Mouse (Mus musculus): ENCODE results near the gene Epas1. TPM values are rescaled to one million over a fixed set of nuclear protein-coding genes. Genes with fewer than 3 reads are reported as not detected.

Epas1 gene
- total RNA-seq (2014; rRNA removed) (8.7 and 14.3 TPM in 2 replicates), polyA plus RNA-seq (2015; fragmentation: Nextera tagmentation; extraction: Ambion mirVana) (4.7 and 6.3 TPM in 2 replicates)

- H3K27ac ChIP-seq (ENCODE audit: low read depth, low read length), result 0 out of 2 replicates have a peak within 1 kb of the TSS, but pooled peaks have one; percentile 30
- no peaks in the 10 kb centered on the region for H3K36me3 ChIP-seq (ENCODE audit: insufficient read depth)
- H3K4me2 ChIP-seq (ENCODE audit: low read depth), result peak within 1 kb of the TSS; percentile 92
- peak within 1 kb of the TSS; percentile 41 for H3K9ac ChIP-seq
- peaks cover 43% of the 10 kb centered on the region for H3K27me3 ChIP-seq (ENCODE audit: insufficient read depth, low read length)
- DNase-seq (peak; percentile 59), ATAC-seq (peak; percentile 88)
- peaks cover 9% of the 10 kb centered on the region for H3K4me1 ChIP-seq (ENCODE audit: insufficient read depth)
- TF ChIP-seq CTCF (IDR thresholded peaks at IDR 0.05; ENCODE audit: low read depth), result no peak
- H3K9me3 ChIP-seq (ENCODE audit: low read length), result no peaks in the 10 kb centered on the region
- 1% methylated on average over 57 of the region's 60 CpGs for WGBS
- peak within 1 kb of the TSS; percentile 44 for H3K4me3 ChIP-seq (ENCODE audit: low read depth, low read length)
These were observed at the start of gene Epas1 for GRCm38 (mm10) chr17:86753130-86753821. Gene Epas1, plus strand, starts transcription at chr17:86753700.

- Histone ChIP-seq H3K36me3 (ENCODE audit: insufficient read depth) (no peaks in the 10 kb centered on the region), H3K4me1 (ENCODE audit: insufficient read depth) (no peaks in the 10 kb centered on the region), H3K4me3 (ENCODE audit: low read depth, low read length) (no peak overlapping the region), H3K27me3 (ENCODE audit: insufficient read depth, low read length) (no peaks in the 10 kb centered on the region), H3K9me3 (ENCODE audit: low read length) (no peaks in the 10 kb centered on the region), H3K9ac (no peak overlapping the region), H3K27ac (ENCODE audit: low read depth, low read length) (no peak overlapping the region), H3K4me2 (ENCODE audit: low read depth) (no peak overlapping the region)
- ATAC-seq, result no peak
- TF ChIP-seq CTCF (IDR thresholded peaks at IDR 0.05; ENCODE audit: low read depth), result no peak
- WGBS, result 93% methylated on average over 3 of the region's 3 CpGs
- DNase-seq, result no peak
These were observed 48.3 kb upstream of the Epas1 start for GRCm38 (mm10) chr17:86705236-86705635.

GRCm38 (mm10) chr17:86706467-86706866 is 47.0 kb upstream of the Epas1 start:
- Histone ChIP-seq H3K4me3 (ENCODE audit: low read depth, low read length) (no peak overlapping the region), H3K9ac (no peak overlapping the region), H3K4me2 (ENCODE audit: low read depth) (no peak overlapping the region), H3K36me3 (ENCODE audit: insufficient read depth) (no peaks in the 10 kb centered on the region), H3K4me1 (ENCODE audit: insufficient read depth) (no peaks in the 10 kb centered on the region), H3K27ac (ENCODE audit: low read depth, low read length) (no peak overlapping the region), H3K9me3 (ENCODE audit: low read length) (no peaks in the 10 kb centered on the region), H3K27me3 (ENCODE audit: insufficient read depth, low read length) (no peaks in the 10 kb centered on the region)
- TF ChIP-seq CTCF (IDR thresholded peaks at IDR 0.05; ENCODE audit: low read depth), result no peak
- 71% methylated on average over 1 of the region's 1 CpGs for WGBS
- DNase-seq (no peak), ATAC-seq (no peak)

GRCm38 (mm10) chr17:86709803-86710202 is 43.7 kb upstream of the Epas1 start:
- Histone ChIP-seq H3K4me3 (ENCODE audit: low read depth, low read length) (no peak overlapping the region), H3K27me3 (ENCODE audit: insufficient read depth, low read length) (no peaks in the 10 kb centered on the region), H3K4me2 (ENCODE audit: low read depth) (no peak overlapping the region), H3K9me3 (ENCODE audit: low read length) (no peaks in the 10 kb centered on the region), H3K27ac (ENCODE audit: low read depth, low read length) (no peak overlapping the region), H3K4me1 (ENCODE audit: insufficient read depth) (no peaks in the 10 kb centered on the region), H3K9ac (no peak overlapping the region), H3K36me3 (ENCODE audit: insufficient read depth) (no peaks in the 10 kb centered on the region)
- 86% methylated on average over 8 of the region's 8 CpGs for WGBS
- TF ChIP-seq CTCF (IDR thresholded peaks at IDR 0.05; ENCODE audit: low read depth), result no peak
- no peak for DNase-seq
- no peak for ATAC-seq

GRCm38 (mm10) chr17:86710379-86710778 is 43.1 kb upstream of the Epas1 start:
- no peak overlapping the region for H3K27ac ChIP-seq (ENCODE audit: low read depth, low read length)
- no peaks in the 10 kb centered on the region for H3K9me3 ChIP-seq (ENCODE audit: low read length)
- H3K9ac ChIP-seq, result no peak overlapping the region
- no peaks in the 10 kb centered on the region for H3K27me3 ChIP-seq (ENCODE audit: insufficient read depth, low read length)
- ATAC-seq (no peak), DNase-seq (no peak)
- H3K4me1 ChIP-seq (ENCODE audit: insufficient read depth), result no peaks in the 10 kb centered on the region
- no peak for TF ChIP-seq CTCF (IDR thresholded peaks at IDR 0.05; ENCODE audit: low read depth)
- WGBS, result 90% methylated on average over 8 of the region's 8 CpGs
- no peak overlapping the region for H3K4me3 ChIP-seq (ENCODE audit: low read depth, low read length)
- no peaks in the 10 kb centered on the region for H3K36me3 ChIP-seq (ENCODE audit: insufficient read depth)
- no peak overlapping the region for H3K4me2 ChIP-seq (ENCODE audit: low read depth)

- H3K36me3 ChIP-seq (ENCODE audit: insufficient read depth), result no peaks in the 10 kb centered on the region
- H3K4me2 ChIP-seq (ENCODE audit: low read depth), result no peak overlapping the region
- WGBS, result 76% methylated on average over 5 of the region's 5 CpGs
- no peaks in the 10 kb centered on the region for H3K27me3 ChIP-seq (ENCODE audit: insufficient read depth, low read length)
- no peak overlapping the region for H3K4me3 ChIP-seq (ENCODE audit: low read depth, low read length)
- no peak for DNase-seq
- no peak overlapping the region for H3K27ac ChIP-seq (ENCODE audit: low read depth, low read length)
- TF ChIP-seq CTCF (IDR thresholded peaks at IDR 0.05; ENCODE audit: low read depth), result no peak
- H3K4me1 ChIP-seq (ENCODE audit: insufficient read depth), result no peaks in the 10 kb centered on the region
- H3K9ac ChIP-seq, result no peak overlapping the region
- ATAC-seq, result no peak
- H3K9me3 ChIP-seq (ENCODE audit: low read length), result no peaks in the 10 kb centered on the region
These were observed 41.6 kb upstream of the Epas1 start for GRCm38 (mm10) chr17:86711949-86712348.

- Histone ChIP-seq H3K9ac (no peak overlapping the region), H3K9me3 (ENCODE audit: low read length) (no peaks in the 10 kb centered on the region), H3K27ac (ENCODE audit: low read depth, low read length) (no peak overlapping the region), H3K4me2 (ENCODE audit: low read depth) (no peak overlapping the region), H3K4me1 (ENCODE audit: insufficient read depth) (no peaks in the 10 kb centered on the region), H3K27me3 (ENCODE audit: insufficient read depth, low read length) (no peaks in the 10 kb centered on the region), H3K36me3 (ENCODE audit: insufficient read depth) (no peaks in the 10 kb centered on the region), H3K4me3 (ENCODE audit: low read depth, low read length) (no peak overlapping the region)
- ATAC-seq (no peak), DNase-seq (no peak)
- no peak for TF ChIP-seq CTCF (IDR thresholded peaks at IDR 0.05; ENCODE audit: low read depth)
- 89% methylated on average over 8 of the region's 8 CpGs for WGBS
These were observed 40.9 kb upstream of the Epas1 start for GRCm38 (mm10) chr17:86712601-86713000.
